Mouse (Mus musculus): Measurements from ENCODE around the gene Mcm2. TPM values are rescaled to one million over a fixed set of nuclear protein-coding genes. Genes with fewer than 3 reads are reported as not detected.
A peak's percentile ranks its signal among the peaks of the same experiment; 100 is the strongest.

Mcm2 gene
- total RNA-seq, 1 experiment from 2014 or later: 17.7 TPM

DNA sequence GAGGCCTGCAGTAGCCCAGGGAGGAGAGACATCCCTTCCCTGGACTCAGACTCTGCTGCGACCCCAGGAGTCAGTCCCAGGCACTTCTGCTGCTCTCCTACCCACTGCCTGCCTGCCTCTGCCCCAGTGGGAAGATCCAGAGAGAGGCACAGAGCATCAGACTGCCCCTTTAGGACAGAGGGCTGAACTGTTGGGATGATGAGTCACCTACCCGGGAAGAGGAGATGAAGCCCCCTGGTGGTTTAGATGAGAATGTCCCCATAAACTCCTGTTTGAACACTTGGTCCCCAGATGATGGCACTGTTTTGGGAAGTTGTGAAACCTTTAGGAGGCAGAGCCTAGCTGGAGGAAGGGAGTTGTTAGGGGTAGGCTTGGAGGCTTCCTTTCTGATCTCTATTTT is 37.7 kb downstream of the Mcm2 start:
- ATAC-seq (ENCODE audit: extremely low read depth, insufficient number of reproducible peaks, low FRiP score, poor library complexity, severe bottlenecking): peak; percentile 14; the same call in 1 of the 2 replicates

DNA sequence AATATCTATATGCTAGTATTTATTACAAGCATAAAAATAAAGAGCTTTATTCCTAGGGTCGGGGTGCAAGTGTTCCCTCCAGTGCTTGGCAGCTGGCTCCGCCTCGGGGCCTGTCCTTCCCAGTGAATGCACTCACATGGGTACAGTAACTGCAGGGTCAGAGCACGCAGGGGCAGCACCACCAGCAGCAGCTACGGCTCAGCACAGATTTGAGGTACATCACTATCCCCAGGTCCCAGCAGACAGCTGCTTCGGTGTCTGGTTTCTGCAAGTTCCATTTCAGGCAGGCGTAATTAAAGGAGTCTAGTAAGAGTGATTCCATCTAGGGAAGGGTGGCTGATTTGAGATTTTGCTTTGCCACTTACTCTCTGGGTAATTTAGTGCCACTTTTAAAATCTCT is 40.2 kb downstream of the Mcm2 start:
- no peak for ATAC-seq (ENCODE audit: extremely low read depth, insufficient number of reproducible peaks, low FRiP score, poor library complexity, severe bottlenecking)

DNA sequence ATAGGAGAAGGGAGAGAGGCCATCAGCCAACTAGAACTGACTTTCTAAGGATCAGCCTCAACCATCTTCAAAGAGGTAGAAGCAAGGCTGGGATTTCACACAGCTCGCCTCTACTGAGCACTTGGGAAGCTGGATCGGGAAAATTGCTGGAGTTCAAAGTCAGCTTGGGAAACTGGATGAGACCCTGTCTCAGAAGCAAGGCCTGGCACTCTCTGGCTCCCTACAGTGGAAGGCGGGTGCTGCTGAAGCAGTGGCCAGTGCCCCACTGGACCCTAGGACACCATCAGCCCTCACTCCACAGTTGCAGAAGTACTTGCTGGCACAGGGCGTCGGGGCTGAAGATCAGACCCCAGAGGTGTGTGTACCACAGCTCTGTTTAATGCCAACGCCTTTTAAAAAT is 40.8 kb downstream of the Mcm2 start:
- no peak for ATAC-seq (ENCODE audit: extremely low read depth, insufficient number of reproducible peaks, low FRiP score, poor library complexity, severe bottlenecking)

DNA sequence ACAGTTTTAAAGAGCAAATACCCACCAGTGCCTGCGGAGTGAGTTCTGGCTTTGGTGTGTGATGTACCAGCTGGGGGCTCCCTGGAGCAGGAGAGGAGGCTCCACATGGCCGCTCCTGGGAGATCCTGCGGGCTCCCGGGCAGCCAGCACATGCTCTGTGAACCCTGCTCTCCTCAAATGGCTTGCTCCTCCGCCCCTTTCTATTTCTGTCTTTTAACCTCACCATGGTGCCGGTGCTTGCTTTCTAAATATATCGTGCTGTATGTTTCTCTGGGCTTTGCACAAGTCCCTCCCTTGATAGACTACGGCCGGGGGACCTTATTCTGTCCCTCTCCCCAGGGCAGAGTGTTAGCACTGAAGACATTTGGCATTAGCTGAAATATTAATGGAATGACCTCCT is 41.3 kb downstream of the Mcm2 start:
- no peak for ATAC-seq (ENCODE audit: extremely low read depth, insufficient number of reproducible peaks, low FRiP score, poor library complexity, severe bottlenecking)

DNA sequence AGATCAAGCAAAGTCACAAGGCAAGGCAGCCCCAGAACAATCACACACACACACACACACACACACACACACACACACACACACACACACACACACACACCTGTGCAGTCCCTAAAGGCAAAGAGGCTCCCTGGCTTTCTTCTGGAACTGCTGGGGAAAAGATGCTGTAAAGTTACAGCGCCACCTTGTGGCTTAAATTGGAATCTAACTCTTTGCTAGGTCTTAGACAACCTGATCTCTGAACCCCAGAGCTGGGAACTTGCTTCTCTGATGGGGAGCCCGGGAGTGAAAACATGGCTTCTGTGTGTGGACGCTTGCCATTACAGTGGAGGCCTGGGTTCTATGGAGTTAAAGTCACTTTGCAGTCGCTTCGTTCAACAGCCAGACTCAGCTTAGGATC is 42.9 kb downstream of the Mcm2 start:
- ATAC-seq (ENCODE audit: extremely low read depth, insufficient number of reproducible peaks, low FRiP score, poor library complexity, severe bottlenecking): peak; percentile 34; the same call in 1 of the 2 replicates

DNA sequence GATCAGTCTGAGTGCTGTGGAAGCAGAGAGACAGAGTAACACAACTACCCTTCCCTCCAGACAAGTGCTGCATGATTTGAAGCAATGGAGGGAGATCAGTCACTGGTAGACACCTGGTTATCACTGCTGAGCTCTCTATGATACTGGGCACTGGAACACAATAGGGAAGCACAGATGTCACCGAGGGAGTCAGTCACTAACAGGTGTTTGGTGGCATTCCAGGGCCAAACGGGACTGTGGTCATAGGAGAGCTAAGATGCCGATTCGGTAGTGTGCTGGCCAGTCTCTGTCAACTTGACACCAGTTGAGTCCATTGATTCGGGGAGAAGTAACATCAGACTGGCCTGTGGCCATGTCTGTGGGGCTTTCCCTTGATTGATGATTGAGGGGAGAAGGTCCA is 44.1 kb downstream of the Mcm2 start:
- no peak for ATAC-seq (ENCODE audit: extremely low read depth, insufficient number of reproducible peaks, low FRiP score, poor library complexity, severe bottlenecking)

DNA sequence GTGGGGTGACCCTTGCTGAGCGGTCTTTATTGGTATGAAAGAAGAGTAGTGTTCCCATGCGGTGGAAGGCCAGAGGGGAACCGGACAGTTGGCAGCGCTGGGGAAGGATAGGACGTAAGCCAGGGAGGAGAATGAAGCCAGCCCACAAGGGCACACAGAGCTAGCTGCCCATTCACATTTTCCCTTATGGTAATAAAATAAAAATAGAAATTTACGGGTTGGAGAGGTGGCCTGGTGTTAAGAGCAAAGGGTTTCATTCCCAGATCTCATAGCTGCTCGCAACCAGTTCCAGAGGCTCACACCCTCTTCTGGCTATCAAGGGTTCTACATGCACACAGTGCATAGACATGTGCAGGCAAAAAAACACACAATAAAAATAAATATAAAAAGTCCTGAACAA is 48.5 kb downstream of the Mcm2 start:
- no peak for ATAC-seq (ENCODE audit: extremely low read depth, insufficient number of reproducible peaks, low FRiP score, poor library complexity, severe bottlenecking)

DNA sequence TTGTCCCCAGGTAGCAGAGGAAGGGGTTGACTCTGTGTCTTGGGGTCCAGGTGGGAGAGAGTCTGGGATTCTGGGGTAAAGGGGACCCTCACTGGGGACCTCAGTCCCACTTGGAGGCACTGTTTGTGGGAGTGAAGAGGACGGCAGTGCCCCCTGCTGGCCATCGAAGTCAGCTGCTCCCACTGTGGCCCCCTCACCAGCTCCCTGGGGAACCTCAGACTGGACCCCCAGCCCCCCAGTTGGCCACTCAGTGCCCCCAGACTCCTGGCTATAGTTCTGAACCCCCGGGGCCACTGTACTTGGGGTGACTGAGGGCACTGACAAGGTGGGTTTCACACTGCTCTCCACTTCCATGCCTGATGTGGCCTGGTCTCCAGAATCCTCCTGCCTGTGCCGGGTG is 49.3 kb downstream of the Mcm2 start:
- ATAC-seq (ENCODE audit: extremely low read depth, insufficient number of reproducible peaks, low FRiP score, poor library complexity, severe bottlenecking): no peak; the same call in 1 of the 2 replicates

DNA sequence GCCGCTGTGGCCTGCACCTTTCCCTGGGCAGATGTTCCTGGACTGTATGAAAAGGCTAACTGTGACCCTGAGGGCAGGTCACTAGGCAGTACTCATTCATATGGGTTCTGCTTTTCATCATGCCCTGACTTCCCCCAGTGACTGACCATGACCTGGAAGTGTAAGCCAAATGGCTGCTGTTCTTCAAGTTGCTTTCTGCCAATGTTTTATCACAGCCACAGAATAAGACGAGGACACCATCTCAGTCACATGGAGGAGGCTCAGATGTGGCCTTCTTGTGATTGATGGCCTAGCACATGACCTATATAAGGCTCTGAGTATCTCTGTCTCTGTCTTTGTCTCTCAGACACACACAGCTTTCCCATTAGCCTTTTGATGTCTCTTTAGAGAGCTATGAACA is 51.0 kb downstream of the Mcm2 start:
- ATAC-seq (ENCODE audit: extremely low read depth, insufficient number of reproducible peaks, low FRiP score, poor library complexity, severe bottlenecking): no peak

DNA sequence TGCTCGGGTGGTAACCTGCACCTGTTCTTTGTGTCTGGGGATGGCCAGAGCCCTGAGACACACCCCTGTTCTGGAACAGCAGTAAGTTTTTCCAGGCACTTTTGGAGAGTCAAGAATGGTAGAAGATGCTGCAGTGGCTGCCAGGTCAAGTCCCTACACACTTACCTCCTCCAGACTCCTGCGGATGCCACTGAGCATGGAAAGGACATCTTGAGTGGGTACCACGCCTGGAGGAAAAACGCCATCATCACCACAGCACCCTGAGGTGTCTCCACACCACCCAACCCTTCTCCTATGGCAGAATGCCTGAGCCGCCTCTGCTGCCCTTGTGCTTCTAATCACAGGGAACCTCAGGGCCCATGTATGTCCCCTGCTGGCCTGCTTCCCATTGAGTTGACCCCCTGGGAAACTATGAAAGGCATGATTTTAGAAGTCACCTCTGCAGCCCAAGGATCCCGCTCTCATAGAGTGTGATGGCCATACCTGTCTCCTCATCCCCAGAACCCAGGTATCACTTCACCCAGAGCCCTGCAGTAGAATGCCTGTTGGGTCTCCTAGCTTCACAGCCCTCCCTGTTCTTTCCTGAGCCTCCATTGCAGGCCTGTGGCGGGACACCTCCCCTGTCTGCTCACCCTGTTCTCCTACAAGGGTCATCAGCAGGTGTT is 53.5 kb downstream of the Mcm2 start:
- ATAC-seq (ENCODE audit: extremely low read depth, insufficient number of reproducible peaks, low FRiP score, poor library complexity, severe bottlenecking): no peak

DNA sequence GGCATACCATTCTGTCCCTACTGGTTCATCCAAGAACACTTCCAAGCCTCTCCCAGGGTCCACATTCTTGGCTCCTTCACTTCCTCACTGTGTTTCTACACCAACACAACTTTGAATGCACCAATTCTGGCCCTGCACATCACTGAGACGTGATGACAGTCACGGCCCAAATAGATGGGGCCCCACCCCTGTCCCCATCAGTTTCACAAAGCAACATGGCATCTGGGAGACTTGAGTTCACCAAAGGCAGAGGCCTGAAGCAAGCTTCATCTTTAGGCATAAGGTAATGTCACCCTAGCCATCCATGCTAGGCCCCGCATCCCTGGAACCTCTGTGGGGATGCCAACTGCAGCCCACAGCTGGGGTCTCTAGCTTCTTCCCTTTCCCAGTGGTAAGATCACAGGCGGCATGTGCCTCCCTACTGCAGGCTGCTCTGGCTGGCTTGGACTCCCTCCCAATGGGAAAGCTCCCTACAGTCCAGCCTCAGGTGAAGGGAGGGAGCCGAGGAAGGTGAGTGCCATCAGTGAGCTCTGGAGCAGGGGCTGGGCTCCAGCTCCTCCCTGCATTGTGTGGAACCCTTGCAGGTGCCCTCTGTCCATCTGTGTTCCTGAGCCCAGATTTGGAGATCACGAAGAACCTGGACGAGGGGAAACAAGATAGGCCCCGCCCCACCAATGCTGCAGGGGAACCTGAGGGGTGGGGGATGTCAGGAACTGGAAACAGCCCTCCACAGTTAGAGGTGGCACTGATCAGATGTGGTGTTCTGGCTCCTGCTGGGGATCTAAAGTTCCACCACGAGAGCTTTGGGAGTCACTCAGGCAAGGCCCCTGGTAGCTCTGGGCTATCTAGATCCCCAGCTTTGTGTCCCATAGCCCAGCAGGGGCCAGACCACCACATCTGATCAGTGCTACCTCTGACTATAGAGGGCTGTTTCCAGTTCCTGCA is 54.5 kb downstream of the Mcm2 start:
- no peak for ATAC-seq (ENCODE audit: extremely low read depth, insufficient number of reproducible peaks, low FRiP score, poor library complexity, severe bottlenecking)

DNA sequence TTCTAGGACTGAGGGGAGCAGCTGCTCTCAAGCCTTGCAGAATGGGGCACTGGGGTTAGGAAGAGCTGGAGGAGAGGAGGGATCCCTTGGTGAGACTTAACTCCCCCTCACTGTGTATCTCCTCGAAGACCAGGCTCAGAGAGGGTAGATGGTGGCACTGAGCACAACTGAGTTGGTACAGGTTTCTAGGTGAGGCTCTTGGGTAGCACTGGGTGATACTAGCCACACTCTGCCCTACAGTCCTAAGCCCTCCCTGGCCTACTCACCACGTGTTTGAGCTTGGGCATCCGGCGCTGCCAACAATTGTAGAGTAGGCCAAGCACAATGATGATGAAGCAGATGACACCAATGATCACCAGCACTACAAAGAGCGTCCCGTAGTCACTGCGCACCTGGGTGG is 55.3 kb downstream of the Mcm2 start:
- no peak for ATAC-seq (ENCODE audit: extremely low read depth, insufficient number of reproducible peaks, low FRiP score, poor library complexity, severe bottlenecking)

DNA sequence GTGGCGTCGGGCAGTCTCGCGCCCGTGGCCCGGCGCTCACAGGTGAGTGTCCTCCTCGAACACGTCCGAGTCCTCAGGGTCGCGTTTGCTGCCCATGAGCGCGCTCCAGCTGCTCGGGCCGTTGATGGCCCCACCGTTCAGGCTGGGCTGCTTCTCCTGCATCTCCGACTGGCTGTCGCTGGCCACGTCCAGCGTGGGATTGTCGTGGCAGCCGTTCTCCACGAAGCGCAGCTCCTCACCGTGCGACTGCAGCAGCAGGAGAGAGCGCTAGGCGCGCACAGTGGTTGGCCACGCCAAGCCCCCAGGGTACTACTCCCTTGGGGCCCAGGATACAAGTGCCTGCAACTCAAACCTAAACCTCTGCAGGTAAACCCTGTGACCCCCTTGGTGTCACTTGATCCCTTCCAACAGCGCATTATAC is 55.8 kb downstream of the Mcm2 start:
- ATAC-seq (ENCODE audit: extremely low read depth, insufficient number of reproducible peaks, low FRiP score, poor library complexity, severe bottlenecking): no peak

DNA sequence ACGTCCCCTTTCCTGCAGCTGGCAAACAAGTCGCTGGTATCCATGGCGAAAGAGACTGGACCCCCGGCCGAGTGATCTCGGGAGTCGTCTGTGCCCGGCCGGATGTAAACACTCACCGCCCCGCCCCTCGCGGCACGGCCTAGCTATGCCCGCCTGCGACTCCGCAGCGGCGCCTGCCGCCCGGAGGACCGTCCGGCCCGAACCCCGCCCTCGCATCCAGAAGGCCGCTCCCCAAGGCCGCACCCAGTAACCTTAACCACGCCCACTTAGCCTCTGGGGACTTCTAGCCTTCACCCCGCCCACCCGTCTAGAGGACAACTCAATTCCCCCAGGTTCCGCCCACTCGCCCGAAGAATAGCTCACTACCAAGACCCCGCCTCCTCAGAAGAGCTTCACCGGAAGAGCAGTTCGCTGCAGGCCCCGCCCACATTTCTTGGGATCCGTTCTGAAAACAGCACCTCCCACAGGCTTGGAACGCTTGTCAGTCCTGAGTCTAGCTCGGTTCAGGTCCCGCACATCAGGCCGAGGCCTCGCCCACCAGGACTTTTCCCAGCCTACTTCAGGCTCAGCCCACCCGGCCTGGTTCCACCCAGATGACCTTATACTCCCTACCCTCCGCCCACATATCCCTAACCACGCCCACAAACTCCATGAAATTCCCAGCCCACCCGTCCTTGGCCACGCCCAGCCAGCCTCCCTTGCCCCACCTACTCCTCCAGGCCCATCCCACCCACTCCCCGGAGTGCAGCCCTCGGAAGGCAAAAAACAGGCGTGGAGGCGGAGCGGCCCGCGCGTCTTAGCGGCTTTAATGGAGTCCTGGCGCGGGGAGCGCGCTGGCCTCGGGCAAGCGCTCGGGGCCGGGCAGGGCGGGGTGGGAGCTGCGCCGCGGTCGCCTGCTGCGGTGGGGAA is 56.5 kb downstream of the Mcm2 start, which contains the start of gene Abtb1:
TSS of gene Abtb1 (minus strand) at position 204 of the 909 bp plus-strand sequence.
- peak; percentile 84 for ATAC-seq (ENCODE audit: extremely low read depth, insufficient number of reproducible peaks, low FRiP score, poor library complexity, severe bottlenecking)

DNA sequence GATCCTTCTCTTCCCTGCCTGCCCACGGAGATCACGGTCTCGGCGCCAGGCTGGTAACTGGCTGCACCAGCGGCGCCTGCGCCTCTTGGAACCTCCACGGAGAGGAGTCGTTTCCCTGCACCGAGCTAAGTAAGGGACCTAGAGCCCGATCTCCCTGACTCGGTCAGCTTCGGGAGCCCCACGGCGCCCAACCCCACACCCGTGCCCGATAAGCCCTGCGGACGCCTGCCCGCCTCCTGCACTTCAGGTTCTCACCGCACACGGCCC is 57.1 kb downstream of the Mcm2 start:
- no peak for ATAC-seq (ENCODE audit: extremely low read depth, insufficient number of reproducible peaks, low FRiP score, poor library complexity, severe bottlenecking)

DNA sequence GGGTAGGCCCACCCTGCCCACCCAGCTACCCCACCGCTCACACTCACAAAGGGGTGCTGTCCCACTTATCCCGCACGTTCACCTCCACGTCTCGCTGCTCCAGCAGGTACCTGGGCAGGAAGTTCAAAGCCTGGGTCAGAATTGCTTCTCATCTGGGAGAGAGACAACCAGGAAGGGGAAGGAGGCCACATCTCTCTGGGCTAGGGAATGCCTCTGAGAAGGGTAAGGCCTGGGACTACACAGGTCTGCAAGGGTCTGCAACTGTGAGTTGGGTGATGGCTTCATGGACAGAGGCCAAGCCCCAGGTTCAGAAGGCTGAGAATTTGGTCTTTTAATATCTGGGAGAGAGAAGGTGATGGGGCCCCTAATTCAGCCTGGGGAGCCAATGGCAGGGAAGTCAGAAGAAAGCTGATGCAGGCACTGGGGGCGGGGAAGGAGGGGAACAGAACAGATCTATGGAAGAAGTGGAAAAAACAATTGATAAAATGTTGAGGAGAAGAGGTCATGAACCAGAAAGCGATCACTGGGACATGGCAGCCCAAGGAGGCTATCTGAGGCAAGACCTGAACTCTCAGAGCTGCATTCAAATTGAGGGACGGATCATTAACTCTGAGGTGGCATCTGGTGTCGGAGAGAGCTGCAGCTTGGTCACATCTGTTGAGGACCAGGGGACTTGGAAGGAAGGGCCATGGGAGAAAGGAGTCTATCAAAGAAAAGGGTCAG is 57.6 kb downstream of the Mcm2 start:
- no peak for ATAC-seq (ENCODE audit: extremely low read depth, insufficient number of reproducible peaks, low FRiP score, poor library complexity, severe bottlenecking)

DNA sequence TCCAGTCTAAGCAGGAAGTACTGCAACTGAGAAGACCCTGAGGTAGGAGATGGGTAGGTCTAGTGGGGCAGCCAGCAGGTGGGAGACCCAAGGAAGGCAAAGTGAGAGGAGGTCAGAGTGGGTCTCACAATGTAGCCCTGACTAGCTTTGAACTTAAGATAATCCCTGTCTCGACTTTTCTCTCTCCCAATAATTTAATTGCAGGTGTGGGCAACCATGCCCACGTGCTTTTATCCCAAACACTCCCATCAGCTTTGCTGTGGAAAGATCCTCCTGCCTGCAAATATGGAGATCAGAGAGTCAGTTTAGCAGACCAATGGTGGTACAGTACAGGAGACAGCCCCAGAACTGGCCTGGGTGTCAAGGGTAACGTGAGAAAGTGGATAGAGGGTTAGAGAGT is 58.4 kb downstream of the Mcm2 start:
- ATAC-seq (ENCODE audit: extremely low read depth, insufficient number of reproducible peaks, low FRiP score, poor library complexity, severe bottlenecking): no peak

DNA sequence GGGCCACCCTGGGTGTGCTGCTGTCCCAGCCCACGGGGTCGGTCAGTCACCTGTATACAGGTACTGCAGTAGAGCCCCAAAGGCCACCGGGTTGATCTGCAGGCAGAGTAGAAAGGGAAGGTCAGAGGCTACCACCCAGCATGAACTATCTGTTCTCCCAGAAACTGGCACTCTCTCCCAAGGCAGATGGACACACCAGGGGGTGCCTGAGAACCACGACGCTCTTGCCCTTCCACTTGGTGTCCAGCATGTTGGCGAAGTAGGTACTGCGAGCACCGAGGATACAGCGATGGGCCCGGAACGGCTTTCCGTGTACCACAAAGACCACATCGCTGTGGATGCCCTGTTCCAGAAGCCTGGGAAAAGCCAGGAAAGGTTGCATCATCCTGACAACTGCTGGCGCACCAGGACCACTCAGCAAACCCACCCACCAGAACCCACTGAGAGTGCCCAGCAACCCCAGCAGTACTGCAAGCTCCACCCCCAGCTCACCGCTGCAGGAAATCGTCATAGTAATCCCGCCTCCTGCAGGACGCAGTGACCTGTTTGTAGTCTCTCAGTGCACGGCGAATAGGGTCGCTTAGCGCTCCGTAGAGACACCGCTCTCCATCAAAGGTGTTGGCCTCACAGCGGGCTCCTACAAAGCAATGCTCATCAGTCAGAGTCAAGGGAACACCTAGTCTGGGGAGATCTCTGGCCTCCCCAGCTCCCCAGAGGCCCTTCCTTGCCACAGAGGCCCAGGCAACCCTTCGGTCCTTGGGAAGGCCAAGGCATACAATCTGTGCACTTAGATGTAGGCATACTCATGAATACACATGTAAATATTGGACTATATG is 59.2 kb downstream of the Mcm2 start:
- no peak for ATAC-seq (ENCODE audit: extremely low read depth, insufficient number of reproducible peaks, low FRiP score, poor library complexity, severe bottlenecking)

Measured in neutrophil, adult 5-6 weeks (primary cell).